Mouse (Mus musculus): Measurements from ENCODE around the gene Pigw.
A peak's percentile ranks its signal among the peaks of the same experiment; 100 is the strongest.

Gene Pigw

DNA sequence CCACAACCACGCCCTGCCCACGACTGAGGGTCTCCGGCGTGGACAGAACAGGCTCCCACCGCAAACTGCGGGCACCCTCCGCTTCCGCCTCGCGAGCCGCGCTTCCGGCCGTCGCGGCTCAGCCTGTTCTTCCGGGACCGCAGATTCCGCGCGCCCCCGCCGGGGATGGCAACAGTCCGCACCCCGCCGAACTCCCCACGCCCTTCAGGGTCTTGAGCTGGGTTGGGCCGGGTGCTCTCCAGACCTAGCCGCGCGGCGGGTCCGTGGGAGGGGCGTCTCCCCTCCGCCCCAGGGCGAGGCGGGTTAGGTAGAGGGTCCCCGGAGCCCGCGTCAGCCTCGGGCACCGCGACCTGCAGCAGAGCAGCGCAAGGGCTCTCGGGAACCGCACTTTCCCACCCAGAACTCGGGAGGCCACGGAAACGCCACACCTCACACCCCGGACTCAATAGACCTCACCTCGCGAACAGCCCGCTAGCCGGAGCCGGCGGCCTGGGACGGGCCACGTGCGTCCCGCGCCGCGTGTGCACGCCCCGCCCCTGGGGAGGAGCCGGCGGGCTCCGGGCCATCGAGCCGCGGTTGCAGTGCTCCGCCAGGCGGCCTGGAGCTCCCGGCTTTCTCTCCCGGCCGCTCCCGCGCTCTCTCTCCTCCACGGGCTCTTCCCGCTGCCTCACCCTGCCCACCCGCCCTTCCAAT lies at the start of gene Pigw, which contains the start of gene Myo19:
TSS of gene Pigw (minus strand) at position 514 of the 693 bp plus-strand sequence.
TSS of gene Myo19 (plus strand) at position 377 of the 693 bp plus-strand sequence.
- DNase-seq (ENCODE audit: low read depth, low spot score): peak; percentile 82

GRCm38 (mm10) chr11:84920981-84921380 lies 40.9 kb upstream of the Pigw start:
- DNase-seq (ENCODE audit: low read depth, low spot score): no peak

- DNase-seq (ENCODE audit: low read depth, low spot score): no peak
Observed at GRCm38 (mm10) chr11:84919951-84920350, 39.9 kb upstream of the Pigw start.

GRCm38 (mm10) chr11:84919276-84919675 lies 39.2 kb upstream of the Pigw start:
- DNase-seq (ENCODE audit: low read depth, low spot score): peak; percentile 40

DNA sequence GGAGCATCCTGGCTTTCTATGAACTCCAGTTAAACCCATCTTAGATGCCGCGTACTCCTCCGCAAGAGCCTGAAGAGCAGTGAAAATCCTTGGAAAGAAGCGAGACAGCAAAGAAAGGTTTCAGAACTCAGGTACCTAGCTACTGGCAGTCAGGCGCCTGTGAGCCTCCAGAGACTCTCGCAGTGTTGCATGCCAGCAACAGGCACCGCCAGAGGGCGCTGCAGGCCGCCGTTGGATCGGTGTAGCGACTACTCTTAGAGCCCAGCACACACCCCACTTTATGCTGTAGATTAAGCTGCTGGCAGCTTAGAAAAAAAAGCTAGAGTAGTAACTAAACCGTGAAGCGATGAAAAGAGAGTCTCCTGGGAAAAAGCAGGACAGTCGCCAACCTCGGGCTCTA lies 38.3 kb upstream of the Pigw start:
- peak; percentile 88 for DNase-seq (ENCODE audit: low read depth, low spot score)

GRCm38 (mm10) chr11:84916703-84917300 lies 36.7 kb upstream of the Pigw start:
- no peak for DNase-seq (ENCODE audit: low read depth, low spot score)

- DNase-seq (ENCODE audit: low read depth, low spot score): peak; percentile 90
Observed at GRCm38 (mm10) chr11:84916053-84916702, 36.1 kb upstream of the Pigw start, which contains the start of gene Znhit3. Gene Znhit3, minus strand, starts transcription at chr11:84916366.

DNA sequence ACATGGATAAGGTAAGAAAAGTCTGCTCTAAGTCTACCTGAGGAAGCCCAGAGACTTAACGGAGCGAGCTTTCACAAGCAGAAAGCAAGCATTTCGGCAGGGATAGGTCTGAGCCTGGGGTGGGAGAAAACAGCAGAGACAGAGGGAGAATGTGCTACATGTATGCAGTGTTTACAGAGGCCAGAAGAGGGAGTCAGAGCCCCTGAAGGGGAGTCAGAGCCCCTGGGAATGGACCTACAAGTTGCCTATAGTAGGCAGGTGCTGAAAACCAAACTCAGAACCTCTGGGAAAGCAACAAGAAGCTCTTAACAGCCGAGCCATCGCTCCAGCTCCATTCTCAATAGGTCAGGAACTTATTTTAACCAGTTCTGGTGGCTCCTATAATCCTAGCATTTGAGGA lies 34.6 kb upstream of the Pigw start:
- DNase-seq (ENCODE audit: low read depth, low spot score): no peak

DNA sequence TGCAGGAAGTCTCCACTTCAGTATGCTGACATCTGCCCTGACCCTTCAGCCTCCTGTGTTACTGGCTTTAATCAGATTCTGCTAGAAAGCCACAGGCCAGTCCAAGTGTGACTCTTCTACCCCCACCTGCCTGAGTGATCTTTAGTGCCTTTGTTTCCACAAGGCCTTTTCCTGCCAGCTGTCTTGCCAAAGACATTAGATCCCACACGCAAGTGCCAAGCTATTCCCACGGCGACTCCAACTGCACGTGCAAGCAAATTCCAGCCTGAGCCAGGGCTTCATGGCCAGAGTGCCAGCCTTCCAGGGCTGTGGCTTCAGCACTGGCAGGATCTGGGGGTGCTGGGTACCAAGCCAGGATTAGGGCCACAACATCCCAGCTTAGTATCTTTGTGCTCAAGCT lies 30.3 kb upstream of the Pigw start:
- no peak for DNase-seq (ENCODE audit: low read depth, low spot score)

- DNase-seq (ENCODE audit: low read depth, low spot score): no peak
Observed at GRCm38 (mm10) chr11:84908480-84908879, 28.4 kb upstream of the Pigw start.

DNA sequence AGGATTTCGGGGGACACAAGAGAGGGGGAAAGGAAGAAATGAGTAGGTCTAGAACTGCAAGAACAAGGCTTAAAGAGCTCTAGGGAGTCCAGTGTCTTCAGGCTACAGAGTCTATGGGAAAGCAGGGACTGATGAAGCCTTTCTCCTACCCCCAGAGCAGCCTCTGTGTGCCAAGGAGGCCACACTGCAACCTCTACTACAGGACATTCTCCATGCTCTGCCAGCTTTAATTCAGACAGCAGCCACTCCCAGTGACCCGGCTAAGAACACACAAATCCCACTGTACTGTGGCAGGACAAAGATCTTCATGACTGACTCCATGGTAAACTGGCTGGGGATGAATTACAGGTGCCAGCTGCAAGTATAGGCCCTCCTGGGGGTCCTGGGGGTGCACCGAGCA lies 27.0 kb upstream of the Pigw start:
- DNase-seq (ENCODE audit: low read depth, low spot score): no peak

DNA sequence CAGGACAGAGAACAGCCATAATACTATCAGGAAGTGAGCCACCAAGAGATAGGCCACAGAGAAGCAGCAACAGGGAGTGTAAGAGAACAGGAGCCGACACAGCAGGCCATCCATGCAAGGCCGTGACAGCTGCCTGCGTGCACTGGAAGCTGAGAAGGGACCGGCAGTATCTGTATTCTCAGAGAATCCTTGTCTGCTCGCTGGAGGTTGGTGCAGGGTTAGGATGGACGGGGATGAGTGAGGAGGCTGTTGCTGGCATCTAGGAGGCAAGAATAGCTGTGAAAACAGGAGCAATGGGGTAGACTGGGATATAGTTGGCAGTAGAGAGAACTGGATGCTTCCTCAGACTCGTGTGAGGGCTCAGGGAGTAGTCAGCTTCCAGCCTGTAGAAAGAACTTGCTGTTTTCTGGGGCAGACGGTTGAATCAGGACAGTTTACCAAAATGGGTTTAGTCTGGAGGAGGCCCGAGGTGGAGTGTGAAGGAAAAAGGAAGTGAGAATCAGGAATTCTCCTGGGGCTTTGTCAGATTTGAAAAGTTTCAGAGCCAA lies 24.6 kb upstream of the Pigw start:
- DNase-seq (ENCODE audit: low read depth, low spot score): no peak

DNA sequence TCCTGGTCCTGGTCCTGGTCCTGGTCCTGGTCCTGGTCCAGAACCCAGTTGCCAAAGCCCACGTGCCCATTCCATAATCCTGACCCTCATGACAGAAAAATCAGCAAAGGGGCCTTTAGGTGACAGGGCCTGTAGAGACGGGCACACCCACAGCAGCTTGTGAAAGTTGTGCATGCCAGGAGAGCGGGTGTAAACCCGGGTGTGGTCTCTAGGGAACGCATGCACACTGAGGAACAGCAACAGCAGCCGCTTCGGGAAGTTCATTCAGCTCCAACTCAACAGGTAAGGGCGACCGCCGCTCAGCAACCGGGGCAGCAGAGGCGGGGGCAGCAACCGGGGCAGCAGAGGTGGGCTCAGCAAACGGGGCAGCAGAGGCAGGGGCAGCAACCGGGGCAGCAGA lies 13.0 kb upstream of the Pigw start:
- DNase-seq (ENCODE audit: low read depth, low spot score): no peak

- DNase-seq (ENCODE audit: low read depth, low spot score): no peak
Observed at GRCm38 (mm10) chr11:84891705-84892104, 11.6 kb upstream of the Pigw start.

- DNase-seq (ENCODE audit: low read depth, low spot score): no peak
Observed at GRCm38 (mm10) chr11:84889492-84889891, 9.4 kb upstream of the Pigw start.

- no peak for DNase-seq (ENCODE audit: low read depth, low spot score)
Observed at GRCm38 (mm10) chr11:84888025-84888424, 7.9 kb upstream of the Pigw start.

DNA sequence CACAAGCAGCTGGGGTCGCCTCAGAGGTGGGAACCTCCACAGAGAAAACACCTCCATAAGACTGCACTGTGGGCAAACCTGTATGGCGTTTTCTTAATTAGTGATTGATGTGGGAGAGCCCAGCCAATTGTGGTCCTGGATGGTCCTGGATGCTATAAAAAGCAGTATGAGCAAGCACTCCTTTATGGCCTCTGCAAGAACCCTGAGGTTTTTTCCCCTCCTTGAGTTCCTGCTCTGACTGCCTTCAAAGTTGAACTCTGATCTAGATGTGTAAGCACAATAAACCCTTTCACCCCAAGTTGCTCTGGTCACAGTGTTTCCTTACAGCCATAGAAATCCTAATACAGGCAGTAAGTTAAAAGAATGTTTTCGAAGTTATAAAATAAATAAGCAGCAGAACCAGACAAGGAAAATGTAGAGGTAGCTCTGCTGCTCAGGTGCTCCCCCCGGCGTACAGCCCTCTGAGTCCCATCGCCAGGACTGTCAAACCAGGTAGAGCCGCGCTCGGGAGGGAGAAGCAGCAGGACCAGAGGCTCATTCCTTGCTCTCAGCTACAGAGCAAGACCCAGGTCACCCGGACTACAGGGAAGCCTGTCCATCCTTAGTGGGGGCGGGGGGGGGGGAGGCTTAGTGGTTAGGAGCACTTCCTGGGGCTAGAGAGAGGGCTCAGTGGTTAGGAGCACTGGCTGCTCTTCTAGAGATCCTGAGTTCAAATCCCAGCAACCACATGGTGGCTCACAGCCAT lies 6.9 kb upstream of the Pigw start:
- no peak for DNase-seq (ENCODE audit: low read depth, low spot score)

DNA sequence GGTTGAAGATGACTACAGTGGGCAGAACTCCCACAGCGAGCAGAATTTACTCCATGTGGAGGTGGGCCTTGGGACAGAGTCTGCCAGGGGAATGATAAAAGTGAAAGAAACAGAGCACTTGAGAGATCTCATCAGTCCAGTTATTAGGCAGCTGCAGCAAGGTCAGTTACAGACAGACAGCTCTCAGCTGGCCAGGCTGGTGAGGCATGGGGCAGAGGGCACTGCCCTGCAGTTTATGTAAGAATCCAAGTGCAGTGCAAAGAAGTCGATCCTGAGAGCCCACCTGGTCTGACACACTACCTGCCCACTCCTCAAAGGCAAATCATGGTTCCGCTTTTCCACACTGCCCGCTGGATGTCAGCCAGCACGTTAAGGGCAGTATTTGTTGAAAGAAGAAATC lies 6.2 kb upstream of the Pigw start:
- DNase-seq (ENCODE audit: low read depth, low spot score): no peak

GRCm38 (mm10) chr11:84885238-84885637 lies 5.2 kb upstream of the Pigw start:
- DNase-seq (ENCODE audit: low read depth, low spot score): no peak

GRCm38 (mm10) chr11:84882346-84882745 lies 2.3 kb upstream of the Pigw start:
- no peak for DNase-seq (ENCODE audit: low read depth, low spot score)

DNA sequence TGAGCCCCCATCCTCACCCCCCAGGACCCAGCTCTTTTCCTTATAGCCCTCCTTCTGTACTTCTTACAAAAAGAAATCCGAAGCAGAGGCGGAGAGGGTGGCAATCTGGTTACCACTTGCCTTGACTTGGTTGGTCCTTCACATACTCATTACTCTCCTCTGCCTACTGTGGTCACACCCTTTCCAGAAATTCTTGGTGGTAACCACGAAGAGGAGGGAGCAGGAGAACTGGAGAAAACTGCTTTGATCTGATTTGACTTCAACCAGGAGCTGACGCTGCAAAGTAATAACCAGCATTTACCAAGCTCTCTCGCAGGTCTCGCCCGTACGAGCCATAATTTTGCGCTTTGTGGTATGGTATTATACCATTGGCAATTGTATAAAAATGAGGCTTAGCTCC lies 886 bp upstream of the Pigw start:
- no peak for DNase-seq (ENCODE audit: low read depth, low spot score)

DNA sequence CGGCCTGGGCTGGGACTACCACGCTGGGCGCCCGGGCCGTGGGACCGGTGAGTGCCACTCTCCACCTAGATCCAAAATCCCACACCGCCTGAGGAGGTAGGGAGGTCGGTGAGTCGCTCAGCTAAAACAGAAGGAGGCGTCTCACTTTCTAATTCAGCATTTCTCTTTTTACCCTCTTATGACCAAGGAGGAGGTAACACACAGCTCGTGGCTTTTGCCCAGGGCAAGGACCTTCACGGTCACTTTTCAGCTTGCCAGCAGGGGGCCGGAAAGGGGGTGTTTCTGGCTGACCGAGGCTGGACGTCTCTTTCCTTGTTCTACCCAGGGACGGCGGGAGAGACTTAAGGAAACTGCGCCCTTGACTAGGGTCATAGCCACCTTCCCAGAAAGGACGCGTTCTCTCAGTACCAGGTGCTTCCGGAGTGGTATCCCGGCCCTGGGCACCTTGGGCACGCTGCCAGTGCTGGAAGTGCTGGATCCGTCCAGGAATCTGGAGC lies 428 bp upstream of the Pigw start:
- peak; percentile 64 for DNase-seq (ENCODE audit: low read depth, low spot score)
